Mouse (Mus musculus): Measurements from ENCODE around the gene Slc43a1. TPM values are rescaled to one million over a fixed set of nuclear protein-coding genes. Genes with fewer than 3 reads are reported as not detected.
A peak's percentile ranks its signal among the peaks of the same experiment; 100 is the strongest.
"Not testable (repeated sequence)": the region's sequence is repeated elsewhere in the genome, so short reads cannot be mapped to it uniquely, and the experiment has no call there.

Gene Slc43a1
- polyA plus RNA-seq, 2 experiments: 18.5 to 25.8 TPM

- Histone ChIP-seq H3K27me3 (ENCODE audit: control insufficient read depth, insufficient read depth, low read length) (no peaks in the 10 kb centered on the region), H3K27ac (replicated peaks; ENCODE audit: low read depth, low read length) (no peak overlapping the region), H3K4me3 (replicated peaks; ENCODE audit: low read length) (peak overlapping the region; percentile 56), H3K4me1 (ENCODE audit: control insufficient read depth, insufficient read depth, low read length) (no peaks in the 10 kb centered on the region), H3K36me3 (ENCODE audit: control insufficient read depth, insufficient read depth, low read length) (no peaks in the 10 kb centered on the region), H3K9me3 (ENCODE audit: control insufficient read depth, low read length) (no peaks in the 10 kb centered on the region), H3K4me2 (replicated peaks; ENCODE audit: low read depth, low read length, severe bottlenecking) (peak overlapping the region; percentile 97), H3K9ac (ENCODE audit: low read depth, low read length, severe bottlenecking) (peak overlapping the region; percentile 51)
- ATAC-seq (ENCODE audit: low FRiP score, low read depth): peak; percentile 65
- no peak for TF ChIP-seq POLR2A (IDR thresholded peaks at IDR 0.05; ENCODE audit: borderline replicate concordance, extremely low read depth, insufficient read depth, insufficient read length)
- WGBS: 11% methylated on average over 13 of the region's 13 CpGs
- peak; percentile 87 for DNase-seq (ENCODE audit: low spot score)
These were observed 40.7 kb upstream of the Slc43a1 start for GRCm38 (mm10) chr2:84797833-84798492.

GRCm38 (mm10) chr2:84798493-84798921, 40.1 kb upstream of the Slc43a1 start, which contains the start of gene Ube2l6:
Gene Ube2l6, plus strand, starts transcription at chr2:84798828.
- Histone ChIP-seq H3K27me3 (ENCODE audit: control insufficient read depth, insufficient read depth, low read length) (no peaks in the 10 kb centered on the region), H3K4me3 (replicated peaks; ENCODE audit: low read length) (peak within 1 kb of the TSS; percentile 56), H3K36me3 (ENCODE audit: control insufficient read depth, insufficient read depth, low read length) (no peaks in the 10 kb centered on the region), H3K9ac (ENCODE audit: low read depth, low read length, severe bottlenecking) (peak within 1 kb of the TSS; percentile 51), H3K4me2 (replicated peaks; ENCODE audit: low read depth, low read length, severe bottlenecking) (peak within 1 kb of the TSS; percentile 97), H3K27ac (replicated peaks; ENCODE audit: low read depth, low read length) (no peak within 1 kb of the TSS), H3K9me3 (ENCODE audit: control insufficient read depth, low read length) (no peaks in the 10 kb centered on the region), H3K4me1 (ENCODE audit: control insufficient read depth, insufficient read depth, low read length) (no peaks in the 10 kb centered on the region)
- DNase-seq (ENCODE audit: low spot score): peak; percentile 44
- no peak for TF ChIP-seq POLR2A (IDR thresholded peaks at IDR 0.05; ENCODE audit: borderline replicate concordance, extremely low read depth, insufficient read depth, insufficient read length)
- peak; percentile 71 for ATAC-seq (ENCODE audit: low FRiP score, low read depth)
- WGBS: 0% methylated on average over 18 of the region's 21 CpGs

- ATAC-seq (ENCODE audit: low FRiP score, low read depth): peak; percentile 80
These were observed 39.5 kb upstream of the Slc43a1 start for GRCm38 (mm10) chr2:84799041-84799561.

GRCm38 (mm10) chr2:84800304-84800703, 38.3 kb upstream of the Slc43a1 start:
- Histone ChIP-seq H3K4me1 (ENCODE audit: control insufficient read depth, insufficient read depth, low read length) (no peaks in the 10 kb centered on the region), H3K36me3 (ENCODE audit: control insufficient read depth, insufficient read depth, low read length) (no peaks in the 10 kb centered on the region), H3K27ac (replicated peaks; ENCODE audit: low read depth, low read length) (no peak overlapping the region), H3K4me3 (replicated peaks; ENCODE audit: low read length) (no peak overlapping the region), H3K9me3 (ENCODE audit: control insufficient read depth, low read length) (no peaks in the 10 kb centered on the region), H3K27me3 (ENCODE audit: control insufficient read depth, insufficient read depth, low read length) (no peaks in the 10 kb centered on the region), H3K9ac (ENCODE audit: low read depth, low read length, severe bottlenecking) (no peak overlapping the region), H3K4me2 (replicated peaks; ENCODE audit: low read depth, low read length, severe bottlenecking) (no peak overlapping the region)
- 73% methylated on average over 4 of the region's 4 CpGs for WGBS
- no peak for TF ChIP-seq POLR2A (IDR thresholded peaks at IDR 0.05; ENCODE audit: borderline replicate concordance, extremely low read depth, insufficient read depth, insufficient read length)
- DNase-seq (ENCODE audit: low spot score) (no peak), ATAC-seq (ENCODE audit: low FRiP score, low read depth) (no peak)

More at GRCm38 (mm10) chr2:84799041-84799561, 39.5 kb upstream of the Slc43a1 start:
- Histone ChIP-seq H3K27me3 (ENCODE audit: control insufficient read depth, insufficient read depth, low read length) (no peaks in the 10 kb centered on the region), H3K9ac (ENCODE audit: low read depth, low read length, severe bottlenecking) (peak overlapping the region; percentile 51), H3K36me3 (ENCODE audit: control insufficient read depth, insufficient read depth, low read length) (no peaks in the 10 kb centered on the region), H3K4me1 (ENCODE audit: control insufficient read depth, insufficient read depth, low read length) (no peaks in the 10 kb centered on the region), H3K27ac (replicated peaks; ENCODE audit: low read depth, low read length) (no peak overlapping the region), H3K9me3 (ENCODE audit: control insufficient read depth, low read length) (no peaks in the 10 kb centered on the region), H3K4me3 (replicated peaks; ENCODE audit: low read length) (peak overlapping the region; percentile 56), H3K4me2 (replicated peaks; ENCODE audit: low read depth, low read length, severe bottlenecking) (peak overlapping the region; percentile 97)
- no peak for TF ChIP-seq POLR2A (IDR thresholded peaks at IDR 0.05; ENCODE audit: borderline replicate concordance, extremely low read depth, insufficient read depth, insufficient read length)
- WGBS: under 1% methylated on average over 15 of the region's 16 CpGs
- DNase-seq (ENCODE audit: low spot score): peak; percentile 90

GRCm38 (mm10) chr2:84801223-84801622, 37.4 kb upstream of the Slc43a1 start:
- H3K27ac ChIP-seq (replicated peaks; ENCODE audit: low read depth, low read length); H3K4me2 ChIP-seq (replicated peaks; ENCODE audit: low read depth, low read length, severe bottlenecking); H3K4me3 ChIP-seq (replicated peaks; ENCODE audit: low read length); H3K9ac ChIP-seq (ENCODE audit: low read depth, low read length, severe bottlenecking); H3K36me3 ChIP-seq (ENCODE audit: control insufficient read depth, insufficient read depth, low read length); H3K4me1 ChIP-seq (ENCODE audit: control insufficient read depth, insufficient read depth, low read length); H3K27me3 ChIP-seq (ENCODE audit: control insufficient read depth, insufficient read depth, low read length); ATAC-seq (ENCODE audit: low FRiP score, low read depth); H3K9me3 ChIP-seq (ENCODE audit: control insufficient read depth, low read length); DNase-seq (ENCODE audit: low spot score): not testable (repeated sequence)
- WGBS: 74% methylated on average over 5 of the region's 5 CpGs

Measured in limb, embryonic 14.5 days (tissue).